Mouse (Mus musculus): ENCODE measurements at regions not wholly inside any gene's neighbourhood (a gene's known extent, or its start where the extent isn't known, plus 50 kb on each side); places are given as distances from the start of the nearest gene placed in this dataset.

DNA sequence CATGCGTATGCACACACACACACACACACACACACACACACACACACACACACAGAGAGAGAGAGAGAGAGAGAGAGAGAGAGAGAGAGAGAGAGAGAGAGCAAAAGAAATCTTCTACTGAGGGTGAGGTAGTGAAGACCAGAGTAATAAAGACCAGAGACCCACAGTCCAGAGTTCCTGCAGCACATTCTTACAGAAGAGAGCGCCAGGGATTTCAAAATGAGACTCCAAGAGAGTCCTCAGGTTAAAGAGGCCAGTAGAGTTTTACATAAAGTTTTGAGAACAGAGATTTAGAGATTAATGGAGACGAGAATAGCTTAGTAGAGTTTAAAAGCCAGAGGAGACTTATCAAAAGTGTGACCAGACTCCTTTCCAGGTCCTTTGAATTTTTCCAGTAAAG is 324.6 kb upstream of the Slc24a2 start:
- TF ChIP-seq CTCF (conservative IDR thresholded peaks at IDR 0.05; ENCODE audit: insufficient read depth, insufficient read length, low read depth, low read length) (no peak), POLR2A (IDR thresholded peaks at IDR 0.05; ENCODE audit: low read depth, low read length) (no peak)

Measured in kidney, adult 2 months (tissue).